Mouse (Mus musculus) heart, postnatal 0 days (tissue): ENCODE measurements at regions not wholly inside any gene's neighbourhood (a gene's known extent, or its start where the extent isn't known, plus 50 kb on each side); places are given as distances from the start of the nearest gene placed in this dataset.

Source experiments
- CTCF ChIP-seq: IDR thresholded peaks from 2 replicates; pipeline ENCODE4 v1.5.1; 2016; ENCODE audit warnings: antibody characterized with exemption, control low read depth, low read depth
- EP300 ChIP-seq: IDR thresholded peaks from 2 replicates; pipeline ENCODE4 v1.6.1; 2016; ENCODE audit warnings: antibody characterized with exemption, low read depth

DNA sequence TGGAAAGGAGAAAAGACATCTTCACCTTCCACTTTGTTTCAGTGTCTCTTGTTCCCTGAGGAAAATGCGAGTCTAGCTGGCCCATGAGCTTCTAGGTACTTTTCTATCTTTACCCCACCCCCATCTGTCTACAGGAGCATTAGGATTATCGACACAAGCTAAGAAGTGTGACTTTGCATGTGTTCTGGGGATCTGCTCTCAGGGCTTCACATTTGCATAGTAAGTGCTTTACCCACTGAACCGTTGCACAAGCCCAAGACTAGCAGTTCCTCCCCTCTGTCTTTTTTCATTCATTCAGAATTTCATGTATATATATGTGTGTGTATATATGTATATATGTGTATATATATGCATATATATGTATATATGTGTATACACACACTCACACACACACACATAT lies 162.5 kb upstream of the Arrdc4 start:
- TF ChIP-seq CTCF (no peak), EP300 (no peak)
